Mouse (Mus musculus): ENCODE results near the gene Alcam. TPM values are rescaled to one million over a fixed set of nuclear protein-coding genes. Genes with fewer than 3 reads are reported as not detected.
A peak's percentile ranks its signal among the peaks of the same experiment; 100 is the strongest.

Gene Alcam
- total RNA-seq, 2 experiments from 2014 or later = 144 to 190 TPM

- no peak for DNase-seq (ENCODE audit: low spot score in 2 of 2)
- intact Hi-C loops (cut with DNase I) = no loop called here
Observed at GRCm38 (mm10) chr16:52296376-52296775, 157.5 kb downstream of the Alcam start.

GRCm38 (mm10) chr16:52295535-52295934 lies 158.3 kb downstream of the Alcam start:
- no peak for DNase-seq (ENCODE audit: low spot score in 2 of 2)
- intact Hi-C loops (cut with DNase I) = no loop called here

GRCm38 (mm10) chr16:52292440-52293048 lies 161.3 kb downstream of the Alcam start:
- intact Hi-C loops (cut with DNase I) = no loop called here
- DNase-seq (ENCODE audit: low spot score in 2 of 2) = no peak

GRCm38 (mm10) chr16:52280186-52280585 lies 173.7 kb downstream of the Alcam start:
- no peak for DNase-seq (ENCODE audit: low spot score in 2 of 2)
- intact Hi-C loops (cut with DNase I) = no loop called here

- intact Hi-C loops (cut with DNase I) = no loop called here
- no peak for DNase-seq (ENCODE audit: low spot score in 2 of 2)
Observed at GRCm38 (mm10) chr16:52265066-52265465, 188.8 kb downstream of the Alcam start.

GRCm38 (mm10) chr16:52263751-52264150 lies 190.1 kb downstream of the Alcam start:
- intact Hi-C loops (cut with DNase I) = no loop called here
- DNase-seq (ENCODE audit: low spot score in 2 of 2) = no peak

GRCm38 (mm10) chr16:52262582-52262981 lies 191.3 kb downstream of the Alcam start:
- DNase-seq (ENCODE audit: low spot score in 2 of 2) = no peak
- intact Hi-C loops (cut with DNase I) = no loop called here

GRCm38 (mm10) chr16:52261755-52262154 lies 192.1 kb downstream of the Alcam start:
- intact Hi-C loops (cut with DNase I) = no loop called here
- no peak for DNase-seq (ENCODE audit: low spot score in 2 of 2)

- no peak for DNase-seq (ENCODE audit: low spot score in 2 of 2)
- intact Hi-C loops (cut with DNase I) = no loop called here
Observed at GRCm38 (mm10) chr16:52250935-52251334, 202.9 kb downstream of the Alcam start.

GRCm38 (mm10) chr16:52250196-52250595 lies 203.7 kb downstream of the Alcam start:
- intact Hi-C loops (cut with DNase I) = no loop called here
- no peak for DNase-seq (ENCODE audit: low spot score in 2 of 2)

GRCm38 (mm10) chr16:52243421-52243973 lies 210.4 kb downstream of the Alcam start:
- intact Hi-C loops (cut with DNase I) = no loop called here
- DNase-seq (ENCODE audit: low spot score in 2 of 2) = no peak

- intact Hi-C loops (cut with DNase I) = no loop called here
Observed at GRCm38 (mm10) chr16:52242144-52242543, 211.7 kb downstream of the Alcam start.

GRCm38 (mm10) chr16:52229930-52230329 lies 223.9 kb downstream of the Alcam start:
- intact Hi-C loops (cut with DNase I) = no loop called here
- peak; percentile 9 to 16 for DNase-seq (ENCODE audit: low spot score in 2 of 2)

More at GRCm38 (mm10) chr16:52242144-52242543, 211.7 kb downstream of the Alcam start:
- DNase-seq (ENCODE audit: low spot score in 2 of 2) = no peak

- intact Hi-C loops (cut with DNase I) = no loop called here
- DNase-seq (ENCODE audit: low spot score in 2 of 2) = no peak
Observed at GRCm38 (mm10) chr16:52229446-52229845, 224.4 kb downstream of the Alcam start.

- intact Hi-C loops (cut with DNase I) = no loop called here
- DNase-seq (ENCODE audit: low spot score in 2 of 2) = no peak
Observed at GRCm38 (mm10) chr16:52222896-52223295, 231.0 kb downstream of the Alcam start.

- intact Hi-C loops (cut with DNase I) = no loop called here
- peak in 1 of 2 experiments; percentile 24 for DNase-seq (ENCODE audit: low spot score in 2 of 2)
Observed at GRCm38 (mm10) chr16:52219069-52219468, 234.8 kb downstream of the Alcam start.

- no peak for DNase-seq (ENCODE audit: low spot score in 2 of 2)
- intact Hi-C loops (cut with DNase I) = no loop called here
Observed at GRCm38 (mm10) chr16:52210844-52211606, 242.8 kb downstream of the Alcam start.

GRCm38 (mm10) chr16:52200107-52200506 lies 253.8 kb downstream of the Alcam start:
- DNase-seq (ENCODE audit: low spot score in 2 of 2) = no peak
- intact Hi-C loops (cut with DNase I) = no loop called here

Data from left cerebral cortex, postnatal 36 days (tissue).